Mouse (Mus musculus): ENCODE data around the gene Gm28372. TPM values are rescaled to one million over a fixed set of nuclear protein-coding genes. Genes with fewer than 3 reads are reported as not detected.
"Not testable (repeated sequence)": the region's sequence is repeated elsewhere in the genome, so short reads cannot be mapped to it uniquely, and the experiment has no call there.

The Gm28372 gene
- not detected for total RNA-seq (2021)
- long read RNA-seq, experiment 1: 0 reads
- long read RNA-seq, experiment 2: 0 reads

DNA sequence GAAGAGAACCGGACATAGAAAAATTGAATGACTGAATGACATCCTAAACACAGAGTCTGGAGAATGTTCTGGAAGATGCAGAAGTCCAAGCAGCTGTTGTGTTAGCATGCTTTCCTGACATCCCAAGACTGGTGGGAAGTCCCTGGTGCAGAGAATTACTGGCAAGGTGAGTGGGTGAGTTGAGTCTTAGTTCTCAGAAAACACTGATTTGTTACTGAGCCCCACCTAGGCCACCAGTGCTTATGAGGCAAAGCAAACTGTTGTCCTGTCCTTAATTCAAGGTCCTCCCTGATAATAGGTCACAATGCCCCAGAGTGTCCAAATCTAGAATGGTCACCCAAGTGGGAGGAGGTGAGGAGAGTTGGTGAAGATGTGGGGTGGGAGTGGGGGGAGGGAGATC, at the start of gene Gm28372, which contains the start of gene 1700020A23Rik:
Gene Gm28372, plus strand, starts transcription at position 301 of the 400 bp plus-strand sequence.
Gene 1700020A23Rik, plus strand, starts transcription at position 321 of the 400 bp plus-strand sequence.
- DNase-seq: no peak

DNA sequence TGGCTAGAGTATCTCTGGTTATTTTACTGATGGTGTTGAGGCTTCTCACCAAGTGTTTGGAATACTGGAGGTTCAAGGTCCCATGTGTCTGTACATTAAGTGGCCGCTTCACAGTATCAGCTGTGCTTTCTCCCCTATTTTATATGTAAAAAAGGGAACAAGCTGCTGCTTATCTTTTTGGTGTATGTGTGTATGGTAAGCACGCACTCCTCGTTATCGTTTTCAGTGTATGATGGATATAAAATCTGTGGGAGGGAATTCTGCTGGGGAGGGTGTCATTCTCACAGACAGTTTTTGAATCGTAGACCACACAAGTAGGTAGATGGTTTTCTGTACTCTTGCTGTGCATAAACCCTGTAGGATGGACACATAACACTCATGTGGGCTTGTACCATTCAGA, 47.5 kb upstream of the Gm28372 start:
- DNase-seq: no peak

DNA sequence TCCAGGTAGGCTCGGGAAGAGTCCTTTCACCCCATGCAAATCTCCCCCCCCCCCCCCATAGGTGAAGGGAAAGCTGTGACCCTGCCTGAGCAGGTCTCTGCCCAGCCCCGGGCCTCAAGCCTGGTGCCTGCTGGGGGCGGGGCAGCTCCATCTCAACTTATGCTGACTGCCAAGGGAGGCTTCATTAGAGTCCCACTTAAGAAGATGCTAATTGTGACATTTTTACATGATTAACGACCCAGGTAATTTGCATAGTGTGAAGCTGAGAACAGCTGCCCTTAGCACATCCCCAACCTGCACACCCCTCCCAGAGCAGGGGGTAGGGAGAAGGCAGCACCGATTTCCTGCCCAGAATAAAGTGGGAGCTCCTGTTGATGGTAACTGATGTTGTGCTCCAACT, 46.2 kb upstream of the Gm28372 start:
- DNase-seq: no peak

DNA sequence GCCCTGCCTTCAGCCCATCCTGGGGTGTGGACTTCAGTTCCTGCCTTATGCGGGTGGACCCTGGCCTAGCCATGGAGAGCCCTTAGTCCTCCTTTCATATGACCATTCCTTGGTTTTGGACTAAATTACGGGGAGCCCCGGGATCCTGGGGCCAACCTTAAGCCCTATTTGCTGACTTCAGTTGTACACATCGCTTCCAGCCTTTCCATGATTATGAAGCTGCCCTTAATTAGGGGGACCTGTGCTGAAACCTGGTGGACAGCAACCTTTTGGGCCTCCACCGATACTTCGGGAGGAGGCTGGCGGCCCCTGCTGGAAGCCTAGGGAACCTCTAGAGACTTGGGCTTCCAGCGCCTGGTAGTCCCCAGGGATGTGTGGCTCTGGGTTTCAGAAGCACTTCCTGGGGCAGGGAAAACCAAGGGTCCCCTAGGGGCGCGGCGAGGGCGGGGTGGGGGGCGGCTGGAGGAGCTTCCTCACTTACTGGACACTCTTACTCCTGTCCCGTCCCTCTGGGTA, 42.5 kb upstream of the Gm28372 start:
- peak; percentile 77 to 78 for DNase-seq

GRCm38 (mm10) chr2:130365211-130366094, 39.6 kb upstream of the Gm28372 start:
- DNase-seq: no peak

GRCm38 (mm10) chr2:130367386-130367785, 37.7 kb upstream of the Gm28372 start:
- DNase-seq: no peak

DNA sequence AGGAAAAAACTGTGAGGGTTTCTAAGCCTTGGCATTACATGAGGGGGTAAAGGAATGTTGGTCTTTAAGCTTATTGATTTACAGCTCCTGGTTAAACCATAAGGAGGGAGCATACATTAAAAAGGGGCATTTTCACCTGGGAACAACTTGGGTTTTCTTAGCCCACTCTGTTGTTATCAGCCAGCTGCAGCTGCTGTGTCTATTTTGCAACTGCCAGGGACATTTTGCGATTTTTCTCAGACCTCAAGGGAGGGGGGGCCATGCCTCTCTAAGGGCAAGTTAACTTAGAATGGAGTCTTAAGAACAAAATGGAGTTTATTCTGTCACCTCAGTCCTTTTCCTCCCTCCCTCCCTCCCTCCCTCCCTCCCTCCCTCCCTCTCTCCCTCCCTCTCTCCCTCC, 32.0 kb upstream of the Gm28372 start:
- not testable (repeated sequence) for DNase-seq

- no peak for DNase-seq
Observed at GRCm38 (mm10) chr2:130374951-130375350, 30.1 kb upstream of the Gm28372 start.

GRCm38 (mm10) chr2:130383205-130383604, 21.8 kb upstream of the Gm28372 start:
- no peak for DNase-seq

DNA sequence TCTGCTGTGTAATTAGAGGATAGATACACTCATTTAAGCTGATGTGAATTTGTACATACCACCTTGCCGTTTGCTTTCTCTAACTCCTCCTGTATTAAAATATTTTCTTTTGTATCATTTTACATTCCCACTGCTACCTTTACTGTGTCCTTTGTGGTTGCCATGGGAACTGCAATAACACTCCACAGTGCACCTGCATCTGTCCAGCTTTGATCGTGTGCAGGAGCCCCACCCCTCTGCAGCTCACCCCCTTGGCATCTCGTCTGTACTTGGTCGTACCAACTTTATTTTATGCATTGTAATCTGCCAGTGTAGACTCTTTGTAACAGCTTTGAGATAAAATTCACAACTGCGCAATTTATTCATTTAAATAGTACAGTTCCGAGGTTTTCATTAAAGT, 21.1 kb upstream of the Gm28372 start:
- no peak for DNase-seq

GRCm38 (mm10) chr2:130386212-130386611, 18.8 kb upstream of the Gm28372 start:
- no peak for DNase-seq

- no peak for DNase-seq
Observed at GRCm38 (mm10) chr2:130388796-130389195, 16.2 kb upstream of the Gm28372 start.

DNA sequence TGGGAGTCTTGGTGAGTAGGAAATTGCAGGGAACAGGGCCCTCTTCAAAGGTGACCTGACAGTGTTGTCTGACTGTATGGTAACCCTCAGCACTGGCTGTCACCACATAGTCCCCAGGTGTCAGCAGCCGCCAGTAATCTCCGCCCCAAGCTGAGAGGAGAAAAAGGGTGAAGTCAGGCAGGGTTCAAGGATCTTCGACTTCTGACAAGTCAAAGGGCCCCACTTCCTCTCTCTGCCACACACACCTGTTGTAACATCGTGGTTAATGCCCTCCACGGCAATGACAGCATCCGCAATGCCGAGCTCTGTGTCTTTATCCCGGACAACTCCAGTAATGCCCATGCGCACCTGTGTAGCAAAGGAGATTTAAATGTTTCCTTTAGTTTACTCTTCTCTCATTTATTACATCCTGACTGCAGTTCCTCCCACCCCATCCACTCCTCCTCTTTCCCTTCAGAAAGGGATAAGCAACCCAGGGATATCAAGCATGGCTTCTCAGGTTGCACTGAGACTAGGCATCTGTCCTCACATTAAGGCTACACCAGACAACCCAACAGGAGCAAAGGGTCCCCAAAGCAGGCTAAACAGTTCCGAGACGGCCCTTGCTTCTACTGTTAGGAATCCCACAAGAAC, 13.9 kb upstream of the Gm28372 start:
- DNase-seq: no peak

DNA sequence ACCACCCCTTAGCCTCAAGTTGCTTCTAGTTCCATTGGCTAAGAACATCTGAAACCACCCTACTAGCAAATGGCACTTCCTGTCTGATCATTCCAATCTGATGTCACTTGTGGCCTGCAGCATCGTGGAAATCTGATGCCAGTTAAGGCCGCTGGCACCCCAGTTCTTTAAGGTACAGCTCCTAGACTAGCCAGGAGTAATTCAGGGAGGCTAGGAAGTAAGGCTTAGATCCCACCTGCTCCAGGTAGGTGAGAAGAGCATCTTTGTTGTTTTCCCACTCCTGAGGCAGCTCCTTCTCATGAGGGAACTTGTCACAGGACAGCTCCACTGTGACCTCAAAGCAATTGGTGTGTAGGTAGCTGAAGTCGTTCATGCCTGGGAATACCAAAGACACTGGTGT, 12.2 kb upstream of the Gm28372 start:
- DNase-seq: no peak

GRCm38 (mm10) chr2:130395696-130396095, 9.3 kb upstream of the Gm28372 start:
- no peak for DNase-seq

DNA sequence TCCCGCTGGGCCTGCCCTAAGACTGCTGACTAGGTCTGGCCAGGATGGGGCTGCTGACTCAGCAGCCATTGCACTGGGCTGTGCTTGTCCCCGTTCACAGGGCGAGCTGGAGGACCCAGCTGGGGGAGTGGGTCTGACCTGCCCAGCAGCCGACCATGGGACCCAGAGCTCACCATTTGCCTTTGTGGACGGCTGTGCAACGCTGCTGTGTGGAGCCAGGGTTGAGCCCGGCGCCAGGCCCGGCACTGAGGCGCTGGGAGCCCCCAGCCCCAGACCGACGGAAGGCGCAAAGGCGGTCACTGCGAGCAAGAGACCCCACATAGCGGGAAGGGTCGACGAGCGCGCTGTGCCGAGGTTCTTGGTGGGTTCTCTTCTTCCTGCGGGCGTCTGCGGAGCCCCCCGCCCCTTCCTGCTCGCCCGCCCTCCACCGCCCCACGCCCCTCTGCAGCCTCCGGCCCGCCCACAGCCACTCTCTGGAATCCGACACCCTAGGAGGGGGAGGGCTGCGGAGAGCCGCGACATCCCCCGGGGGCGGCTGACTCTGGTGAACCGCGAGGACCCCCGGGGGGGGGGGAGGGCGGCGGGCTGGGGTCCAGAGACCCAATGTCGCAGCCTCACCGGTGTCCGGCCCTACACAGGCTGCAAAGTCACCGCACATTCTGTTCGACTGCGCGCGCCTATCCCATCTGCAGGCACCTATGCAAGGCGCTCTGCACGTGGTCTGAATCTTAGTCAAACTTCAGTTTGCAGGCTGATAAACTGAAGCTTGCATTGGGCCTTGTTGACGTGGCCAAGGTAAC, 7.7 kb upstream of the Gm28372 start, which contains the start of gene Cpxm1:
Gene Cpxm1, minus strand, starts transcription at position 389 of the 800 bp plus-strand sequence.
- DNase-seq: peak in 1 of 2 experiments; percentile 22

- DNase-seq: peak in 1 of 2 experiments; percentile 31
Observed at GRCm38 (mm10) chr2:130398091-130398490, 6.9 kb upstream of the Gm28372 start.

- no peak for DNase-seq
Observed at GRCm38 (mm10) chr2:130400046-130400445, 5.0 kb upstream of the Gm28372 start.

DNA sequence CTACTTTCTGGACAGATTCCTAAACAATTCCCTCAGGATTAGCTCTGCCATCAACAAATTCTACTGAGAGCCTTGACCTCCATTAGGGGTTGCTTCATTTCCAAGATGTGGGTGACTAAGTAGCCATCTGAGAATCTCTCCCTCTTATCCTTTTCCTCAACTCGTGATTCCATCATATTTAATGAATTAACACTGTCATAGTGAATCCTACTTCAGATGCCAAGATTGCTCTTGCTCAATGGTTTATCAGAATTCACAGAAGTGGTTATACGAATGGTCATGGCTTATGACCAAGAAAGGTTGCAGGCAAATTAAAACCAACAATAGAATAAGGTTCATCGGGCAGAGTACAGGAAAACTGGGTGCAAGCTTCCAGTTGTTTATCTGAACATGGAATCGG, 3.1 kb upstream of the Gm28372 start:
- DNase-seq: no peak

- DNase-seq: no peak
Observed at GRCm38 (mm10) chr2:130406178-130406577, 1.1 kb downstream of the Gm28372 start, which contains the start of gene Tmem239. Tmem239 (plus strand) TSS chr2:130406478.

GRCm38 (mm10) chr2:130408194-130408593, 3.2 kb downstream of the Gm28372 start:
- DNase-seq: no peak

All from adrenal gland, postnatal 36 days (tissue).